Mouse (Mus musculus): ENCODE results near the gene Trappc2l. TPM values are rescaled to one million over a fixed set of nuclear protein-coding genes. Genes with fewer than 3 reads are reported as not detected.

Gene Trappc2l
- polyA plus RNA-seq, 1 experiment = 132 TPM

GRCm38 (mm10) chr8:122663670-122664069 lies 52.2 kb downstream of the Trappc2l start:
- no peak for DNase-seq (ENCODE audit: low read depth)
- no peak for TF ChIP-seq CTCF (IDR thresholded peaks at IDR 0.05; ENCODE audit: borderline replicate concordance, extremely low read depth, insufficient read depth, insufficient read length)

DNA sequence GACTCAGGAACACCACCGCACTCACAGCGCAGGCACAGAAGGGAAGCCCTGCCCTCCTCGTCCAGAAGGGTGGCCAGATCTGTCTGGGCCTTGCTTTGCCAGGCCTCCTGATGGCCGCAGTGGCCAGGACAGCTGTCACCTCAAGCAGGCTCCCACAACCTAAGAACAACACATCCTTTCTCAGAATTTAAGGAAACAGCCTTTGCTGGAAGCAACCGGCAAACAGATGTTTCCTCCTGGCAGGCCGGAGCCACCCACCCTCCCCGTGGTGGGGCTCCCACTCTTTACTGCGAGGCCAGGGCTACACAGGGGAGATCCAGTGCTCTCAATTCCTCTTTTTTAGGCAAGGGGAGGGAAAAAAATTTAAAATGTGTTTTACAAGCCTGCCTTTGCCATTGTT lies 53.8 kb downstream of the Trappc2l start:
- peak; percentile 75 for DNase-seq (ENCODE audit: low read depth)

GRCm38 (mm10) chr8:122665667-122666316 lies 54.4 kb downstream of the Trappc2l start:
- peak; percentile 95 for DNase-seq (ENCODE audit: low read depth)

More for the DNA sequence above, 53.8 kb downstream of the Trappc2l start:
- TF ChIP-seq CTCF (IDR thresholded peaks at IDR 0.05; ENCODE audit: borderline replicate concordance, extremely low read depth, insufficient read depth, insufficient read length) = no peak
- no peak for TF ChIP-seq POLR2A (IDR thresholded peaks at IDR 0.05; ENCODE audit: borderline replicate concordance, extremely low read depth, insufficient read depth, insufficient read length, poor library complexity, severe bottlenecking)

More at GRCm38 (mm10) chr8:122665667-122666316, 54.4 kb downstream of the Trappc2l start:
- TF ChIP-seq CTCF (IDR thresholded peaks at IDR 0.05; ENCODE audit: borderline replicate concordance, extremely low read depth, insufficient read depth, insufficient read length) (no peak), POLR2A (IDR thresholded peaks at IDR 0.05; ENCODE audit: borderline replicate concordance, extremely low read depth, insufficient read depth, insufficient read length, poor library complexity, severe bottlenecking) (no peak)

Other genes starting within 250 kb of the Trappc2l start
- 44.5 and 51.8 TPM in 2 replicates for gene Zc3h18, start 235.0 kb upstream of the Trappc2l start, polyA plus RNA-seq (2012; rRNA removed)
- 0.92 and 0.97 TPM in 2 replicates for gene Il17c, start 189.6 kb upstream of the Trappc2l start, polyA plus RNA-seq (2012; rRNA removed)
- gene Cyba, start 178.7 kb upstream of the Trappc2l start, polyA plus RNA-seq (2012; rRNA removed) = 22.3 and 25.7 TPM in 2 replicates
- gene Mvd, start 168.2 kb upstream of the Trappc2l start, polyA plus RNA-seq (2012; rRNA removed) = 60.8 and 63.9 TPM in 2 replicates
- not detected in 2 replicates for gene Snai3, start 150.9 kb upstream of the Trappc2l start, polyA plus RNA-seq (2012; rRNA removed)
- 59.5 and 80.9 TPM in 2 replicates for gene Rnf166, start 135.6 kb upstream of the Trappc2l start, polyA plus RNA-seq (2012; rRNA removed)
- gene Ctu2, start 135.5 kb upstream of the Trappc2l start, polyA plus RNA-seq (2012; rRNA removed) = 58.5 and 74.9 TPM in 2 replicates
- 12.8 and 13.4 TPM in 2 replicates for gene Piezo1, start 60.3 kb upstream of the Trappc2l start, polyA plus RNA-seq (2012; rRNA removed)
- gene Cdt1, start 43.6 kb upstream of the Trappc2l start, polyA plus RNA-seq (2012; rRNA removed) = 21.3 and 31.8 TPM in 2 replicates
- 103 and 126 TPM in 2 replicates for gene Aprt, start 34.7 kb upstream of the Trappc2l start, polyA plus RNA-seq (2012; rRNA removed)
- 5.9 and 8.2 TPM in 2 replicates for gene Galns, start 177 bp upstream of the Trappc2l start, polyA plus RNA-seq (2012; rRNA removed)
- 0.07 TPM in 1 of 2 replicates, not detected in the other for gene Pabpn1l, start 11.1 kb downstream of the Trappc2l start, polyA plus RNA-seq (2012; rRNA removed)
- gene Cbfa2t3, start 87.5 kb downstream of the Trappc2l start, polyA plus RNA-seq (2012; rRNA removed) = 9.5 and 30.2 TPM in 2 replicates
- 18.9 and 19.5 TPM in 2 replicates for gene Acsf3, start 163.8 kb downstream of the Trappc2l start, polyA plus RNA-seq (2012; rRNA removed)
- gene Cdh15, start 236.3 kb downstream of the Trappc2l start, polyA plus RNA-seq (2012; rRNA removed) = 1.0 and 1.2 TPM in 2 replicates